9 mouse cellular contexts compared by ENCODE assay signal in genomic region chr15:7480211-7480610, GRCm38 (mm10).
DNase-seq lines count a peak whose midpoint lies in the region; ATAC-seq and TF ChIP-seq lines count a peak whose summit lies in the region.
"Had no signal": no experiment of that assay in that cellular context is flagged by ENCODE, and none has a peak within 500 bp of the region (broad histone marks: within the 10 kb centered on the region; RNA-seq: fewer than 3 reads in every experiment).

No protein-coding gene starts in this region.

- H3K36me3 ChIP-seq in midbrain, embryonic 13.5 days = no peaks in the 10 kb centered on the region
- no peaks in the 10 kb centered on the region for H3K36me3 ChIP-seq in midbrain, embryonic 11.5 days (ENCODE audit: control insufficient read depth, insufficient read depth, low read length)
- no peaks in the 10 kb centered on the region for H3K36me3 ChIP-seq in heart, embryonic 16.5 days (ENCODE audit: control insufficient read depth, insufficient read depth)

- ATAC-seq in midbrain, embryonic 13.5 days = peak; percentile 84
- ATAC-seq in midbrain, embryonic 11.5 days (ENCODE audit: low FRiP score) = no peak
- peak; percentile 95 for ATAC-seq in heart, embryonic 16.5 days (replicated peaks; ENCODE audit: extremely low read depth, insufficient read depth, low FRiP score)

- no peak overlapping the region for H3K9ac ChIP-seq in midbrain, embryonic 13.5 days (replicated peaks)
- H3K9ac ChIP-seq in midbrain, embryonic 11.5 days (ENCODE audit: low read length) = no peak overlapping the region
- H3K9ac ChIP-seq in heart, embryonic 16.5 days (ENCODE audit: low read length) = no peak overlapping the region

- TF ChIP-seq CTCF in gastrocnemius, adult 2 months (IDR thresholded peaks at IDR 0.05) = no peak

- H3K9me3 ChIP-seq in midbrain, embryonic 13.5 days = no peaks in the 10 kb centered on the region
- H3K9me3 ChIP-seq in midbrain, embryonic 11.5 days (ENCODE audit: control insufficient read depth, low read length) = no peaks in the 10 kb centered on the region
- H3K9me3 ChIP-seq in heart, embryonic 16.5 days (replicated peaks; ENCODE audit: control insufficient read depth, low read length) = peaks cover 5% of the 10 kb centered on the region; the same call in 1 of the 2 replicates

- no peak overlapping the region for H3K4me3 ChIP-seq in midbrain, embryonic 13.5 days (replicated peaks)
- no peak overlapping the region for H3K4me3 ChIP-seq in midbrain, embryonic 11.5 days (ENCODE audit: low read depth, low read length)
- no peak overlapping the region for H3K4me3 ChIP-seq in gastrocnemius, adult 2 months
- H3K4me3 ChIP-seq in heart, embryonic 16.5 days (ENCODE audit: low read length) = no peak overlapping the region
- H3K4me3 ChIP-seq: myocyte had no signal

- H3K4me1 ChIP-seq in midbrain, embryonic 13.5 days (replicated peaks) = peaks cover 13% of the 10 kb centered on the region
- no peaks in the 10 kb centered on the region for H3K4me1 ChIP-seq in midbrain, embryonic 11.5 days (ENCODE audit: control insufficient read depth, insufficient read depth, low read length)
- peaks cover 14% of the 10 kb centered on the region for H3K4me1 ChIP-seq in heart, embryonic 16.5 days (ENCODE audit: control insufficient read depth, insufficient read depth, low read length)

- no peak overlapping the region for H3K4me2 ChIP-seq in midbrain, embryonic 13.5 days (replicated peaks)
- H3K4me2 ChIP-seq in midbrain, embryonic 11.5 days = no peak overlapping the region
- peak overlapping the region; percentile 33 for H3K4me2 ChIP-seq in heart, embryonic 16.5 days (ENCODE audit: low read depth, low read length)

- peaks cover 6% of the 10 kb centered on the region; the same call in 1 of the 2 replicates for H3K27me3 ChIP-seq in midbrain, embryonic 13.5 days
- 0 out of 2 replicates have a peak, but pooled peaks cover 2% of the 10 kb centered on the region for H3K27me3 ChIP-seq in midbrain, embryonic 11.5 days (ENCODE audit: control insufficient read depth, insufficient read depth, low read length)
- H3K27me3 ChIP-seq in heart, embryonic 16.5 days (ENCODE audit: control insufficient read depth, insufficient read depth, low read length) = peaks cover 43% of the 10 kb centered on the region

- intact Hi-C loops in gastrocnemius, adult 2 months (cut with DNase I) = no loop called here

- DNase-seq in midbrain, embryonic 11.5 days (ENCODE audit: low spot score, missing footprints) = no peak
- DNase-seq in gastrocnemius, adult 2 months = peak; percentile 49
- DNase-seq in lung, postnatal 4 days = peak; percentile 80 to 90
- no peak for DNase-seq in thymus, postnatal 14 days
- DNase-seq in urinary bladder, adult 2 months (ENCODE audit: low spot score) = no peak
- DNase-seq in spleen, postnatal 4 days (ENCODE audit: low spot score in 2 of 2) = no peak

- H3K27ac ChIP-seq in midbrain, embryonic 13.5 days = no peak overlapping the region
- H3K27ac ChIP-seq in midbrain, embryonic 11.5 days (ENCODE audit: low read depth, low read length) = no peak overlapping the region
- H3K27ac ChIP-seq in gastrocnemius, adult 2 months = peak overlapping the region; percentile 64
- 0 out of 2 replicates have a peak overlapping the region, but pooled peaks have one; percentile 9 for H3K27ac ChIP-seq in heart, embryonic 16.5 days (ENCODE audit: low read length)

- WGBS in midbrain, embryonic 13.5 days = 10% methylated on average over 11 of the region's 11 CpGs
- 15% methylated on average over 11 of the region's 11 CpGs for WGBS in midbrain, embryonic 11.5 days
- 4% methylated on average over 11 of the region's 11 CpGs for WGBS in heart, embryonic 16.5 days

Comparison
In these comparisons a context has a peak if more than half of its experiments do, and no peak if none do; other contexts are left out.
1. H3K27ac ChIP-seq: peak in gastrocnemius, adult 2 months (single experiment) and heart, embryonic 16.5 days (single experiment); none in midbrain, embryonic 13.5 days (single experiment) and midbrain, embryonic 11.5 days (single experiment).
2. DNase-seq: peak in gastrocnemius, adult 2 months (single experiment) and lung, postnatal 4 days (2 of 2); none in midbrain, embryonic 11.5 days (single experiment), thymus, postnatal 14 days (single experiment), urinary bladder, adult 2 months (single experiment) and spleen, postnatal 4 days (0 of 2).